Mouse (Mus musculus): ENCODE results near the gene F5. TPM values are rescaled to one million over a fixed set of nuclear protein-coding genes. Genes with fewer than 3 reads are reported as not detected.
A peak's percentile ranks its signal among the peaks of the same experiment; 100 is the strongest.

F5 gene
- polyA plus RNA-seq, 1 experiment from 2014 or later, result 0.30 TPM

DNA sequence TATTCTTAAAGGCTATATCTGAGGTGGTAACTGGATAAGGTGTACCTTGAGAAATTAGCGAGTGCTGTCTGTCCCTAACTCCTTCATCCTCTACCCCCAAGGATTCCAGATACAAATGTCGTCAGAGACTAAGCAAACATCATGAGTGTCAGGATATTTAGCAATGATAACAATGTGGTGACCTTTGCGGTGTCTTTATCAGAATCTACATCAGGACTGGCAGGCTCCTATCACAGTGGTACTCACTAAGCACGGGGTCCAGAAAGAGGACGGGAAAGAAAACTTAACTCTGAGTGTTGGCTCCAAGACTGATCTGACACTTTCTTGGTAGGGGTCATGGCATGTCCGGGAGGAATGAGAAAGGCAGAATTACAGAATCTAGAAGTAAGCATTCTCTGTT lies 17.5 kb upstream of the F5 start:
- H3K4me1 ChIP-seq (replicated peaks), result no peaks in the 10 kb centered on the region
- H3K27me3 ChIP-seq (ENCODE audit: insufficient read depth, poor library complexity, severe bottlenecking), result no peaks in the 10 kb centered on the region
- no peaks in the 10 kb centered on the region for H3K9me3 ChIP-seq
- no peak for DNase-seq (ENCODE audit: low spot score)
- no peak overlapping the region for H3K27ac ChIP-seq
- WGBS, result 85% methylated on average over 6 of the region's 6 CpGs
- H3K36me3 ChIP-seq, result no peaks in the 10 kb centered on the region
- H3K4me3 ChIP-seq, result no peak overlapping the region

DNA sequence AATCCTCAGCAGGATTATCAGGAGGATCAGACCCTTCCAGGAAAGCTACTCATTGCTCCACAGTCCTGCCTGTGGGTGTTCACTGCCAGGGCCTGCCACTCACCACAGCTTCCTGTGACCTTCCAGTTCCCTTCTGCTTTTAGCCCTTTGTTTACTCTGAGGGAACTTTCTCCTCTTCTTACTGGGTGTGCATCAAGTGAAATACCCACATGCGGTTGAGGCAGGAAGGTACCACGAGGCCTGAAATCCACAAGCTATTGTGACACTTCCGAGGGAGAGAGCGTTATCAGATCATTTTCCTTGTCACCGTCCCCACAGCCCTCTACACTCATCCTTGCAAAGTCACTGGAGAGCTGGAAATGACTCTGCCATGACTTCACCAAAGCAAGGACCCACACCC lies 16.3 kb upstream of the F5 start:
- Histone ChIP-seq H3K36me3 (no peaks in the 10 kb centered on the region), H3K4me3 (no peak overlapping the region), H3K27ac (no peak overlapping the region), H3K9me3 (no peaks in the 10 kb centered on the region), H3K27me3 (ENCODE audit: insufficient read depth, poor library complexity, severe bottlenecking) (no peaks in the 10 kb centered on the region), H3K4me1 (replicated peaks) (no peaks in the 10 kb centered on the region)
- DNase-seq (ENCODE audit: low spot score), result no peak
- 75% methylated on average over 5 of the region's 5 CpGs for WGBS

DNA sequence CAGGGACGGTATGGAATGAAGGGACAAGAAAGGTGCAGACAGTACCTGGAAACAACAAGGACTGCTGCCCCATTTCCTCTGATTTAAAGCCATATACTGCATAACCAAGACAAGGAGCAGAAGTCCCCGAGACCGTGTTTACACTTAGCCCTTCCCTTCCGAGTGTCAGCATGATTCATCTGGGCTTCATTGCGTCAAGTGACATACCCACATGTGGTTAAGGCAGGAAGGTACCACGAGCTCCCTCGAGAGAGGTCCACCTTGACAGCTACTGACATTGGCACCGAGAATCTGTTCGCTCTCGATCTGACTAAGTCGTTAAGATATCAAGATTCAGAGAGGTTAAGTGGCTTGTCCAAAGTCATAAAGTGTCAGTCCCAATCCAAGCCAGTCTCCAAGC lies 15.7 kb upstream of the F5 start:
- Histone ChIP-seq H3K4me3 (no peak overlapping the region), H3K36me3 (no peaks in the 10 kb centered on the region), H3K27ac (no peak overlapping the region), H3K4me1 (replicated peaks) (no peaks in the 10 kb centered on the region), H3K9me3 (no peaks in the 10 kb centered on the region), H3K27me3 (ENCODE audit: insufficient read depth, poor library complexity, severe bottlenecking) (no peaks in the 10 kb centered on the region)
- WGBS, result 84% methylated on average over 11 of the region's 11 CpGs
- no peak for DNase-seq (ENCODE audit: low spot score)

DNA sequence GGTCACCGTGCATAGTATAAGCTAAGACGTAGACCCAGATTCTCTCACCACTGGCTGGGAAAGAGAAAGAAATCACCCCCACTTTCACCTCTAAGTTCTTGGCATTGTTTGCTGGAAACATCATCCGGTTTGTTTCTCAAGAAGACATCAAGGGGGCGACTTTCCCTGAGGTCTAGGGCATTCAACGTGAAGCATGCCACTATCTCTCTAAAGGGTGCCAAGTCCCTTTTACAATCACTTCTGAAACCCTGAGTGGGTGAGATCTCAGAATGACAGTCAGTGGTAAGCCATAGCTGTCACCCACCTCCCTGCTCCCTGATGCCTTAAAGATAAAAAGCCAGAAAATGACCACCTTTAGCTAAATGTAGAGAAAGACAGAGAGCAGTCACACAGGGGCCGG lies 15.0 kb upstream of the F5 start:
- Histone ChIP-seq H3K9me3 (no peaks in the 10 kb centered on the region), H3K4me3 (no peak overlapping the region), H3K27ac (no peak overlapping the region), H3K27me3 (ENCODE audit: insufficient read depth, poor library complexity, severe bottlenecking) (no peaks in the 10 kb centered on the region), H3K4me1 (replicated peaks) (no peaks in the 10 kb centered on the region), H3K36me3 (no peaks in the 10 kb centered on the region)
- no peak for DNase-seq (ENCODE audit: low spot score)
- 82% methylated on average over 6 of the region's 6 CpGs for WGBS

DNA sequence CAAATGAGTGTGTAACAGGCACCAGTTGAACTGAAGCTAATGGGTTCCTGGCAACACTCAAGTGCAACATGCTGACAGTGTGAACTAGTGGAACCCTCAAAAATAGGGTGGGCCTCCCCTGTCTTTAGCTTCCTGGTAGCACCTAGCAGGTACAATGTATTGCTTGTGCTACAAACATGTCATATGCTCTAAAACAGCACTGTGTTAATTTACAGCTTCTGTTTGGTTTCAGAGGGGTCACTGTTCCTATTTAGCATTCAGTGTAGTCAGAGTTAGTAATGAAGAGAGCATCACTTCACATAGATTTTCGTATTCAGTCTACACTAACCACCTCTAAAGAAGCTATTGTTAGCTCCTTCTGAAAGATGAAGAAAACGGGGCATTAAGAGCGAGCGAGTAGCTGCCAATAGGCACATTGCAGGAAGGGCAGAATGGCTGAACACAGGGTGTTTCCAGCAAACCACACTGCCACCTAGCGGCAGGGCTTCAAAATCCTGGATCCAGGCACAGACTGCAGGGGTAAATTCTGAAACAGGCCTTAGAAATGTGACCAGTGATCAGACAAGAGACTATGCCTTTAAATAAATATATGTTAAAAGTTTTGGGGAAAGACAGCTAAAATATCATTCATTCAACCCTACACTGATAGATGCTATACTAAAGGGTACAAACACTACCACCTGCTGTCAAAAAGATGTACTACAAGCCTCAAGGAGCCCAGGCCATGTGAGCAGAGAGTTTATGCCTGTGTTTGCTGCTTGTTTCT lies 13.1 kb upstream of the F5 start:
- 11% methylated on average over 5 of the region's 5 CpGs for whole genome bisulfite sequencing
- H3K4me3 ChIP-seq, result no peak overlapping the region
- H3K4me1 ChIP-seq (replicated peaks), result no peaks in the 10 kb centered on the region
- peak; percentile 76 for DNase-seq (ENCODE audit: low spot score)
- H3K27ac ChIP-seq, result no peak overlapping the region
- H3K27me3 ChIP-seq (ENCODE audit: insufficient read depth, poor library complexity, severe bottlenecking), result no peaks in the 10 kb centered on the region
- H3K36me3 ChIP-seq, result no peaks in the 10 kb centered on the region
- H3K9me3 ChIP-seq, result no peaks in the 10 kb centered on the region

DNA sequence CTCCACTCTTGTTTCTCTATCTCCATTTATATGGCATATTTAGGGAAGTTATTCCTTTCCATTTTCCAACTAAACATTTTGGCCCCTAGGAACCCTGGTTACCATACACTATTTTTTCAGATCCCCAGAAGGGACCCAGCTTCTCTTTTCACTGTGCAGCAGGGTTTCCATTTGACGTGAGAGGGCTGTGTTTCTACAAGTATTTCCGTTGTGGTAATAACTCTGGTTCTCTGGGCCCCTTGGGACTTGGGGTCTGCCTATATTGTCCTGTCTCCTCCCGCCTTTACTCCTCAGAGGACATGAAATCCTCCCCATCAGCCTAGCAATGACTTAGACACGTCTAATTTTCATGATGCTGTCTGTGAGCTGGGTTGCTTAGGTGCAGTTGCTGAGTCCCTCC lies 12.2 kb upstream of the F5 start:
- Histone ChIP-seq H3K9me3 (no peaks in the 10 kb centered on the region), H3K4me1 (replicated peaks) (no peaks in the 10 kb centered on the region), H3K36me3 (no peaks in the 10 kb centered on the region), H3K27me3 (ENCODE audit: insufficient read depth, poor library complexity, severe bottlenecking) (no peaks in the 10 kb centered on the region), H3K27ac (no peak overlapping the region), H3K4me3 (no peak overlapping the region)
- WGBS, result 73% methylated on average over 4 of the region's 4 CpGs
- DNase-seq (ENCODE audit: low spot score), result no peak

DNA sequence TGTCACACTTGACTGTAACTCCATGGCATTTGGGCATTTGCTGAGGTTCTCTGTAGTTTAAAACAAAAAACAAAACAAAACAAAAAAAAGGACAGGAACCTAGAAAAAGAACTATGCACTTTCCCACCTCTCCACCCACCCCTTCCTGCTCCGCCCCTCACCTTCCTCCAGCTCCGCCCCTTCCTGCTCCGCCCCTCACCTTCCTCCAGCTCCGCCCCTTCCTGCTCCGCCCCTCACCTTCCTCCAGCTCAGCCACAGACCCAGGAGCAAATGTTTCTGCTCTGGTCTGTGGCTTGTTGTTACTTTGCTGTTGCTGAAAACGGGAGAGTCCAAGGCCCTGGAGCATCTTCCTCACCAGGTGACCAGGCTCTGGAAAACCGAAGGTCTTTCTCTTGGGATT lies 2.6 kb upstream of the F5 start:
- Histone ChIP-seq H3K27me3 (ENCODE audit: insufficient read depth, poor library complexity, severe bottlenecking) (no peaks in the 10 kb centered on the region), H3K4me1 (replicated peaks) (peaks cover 7% of the 10 kb centered on the region), H3K9me3 (no peaks in the 10 kb centered on the region), H3K36me3 (no peaks in the 10 kb centered on the region), H3K4me3 (no peak overlapping the region), H3K27ac (no peak overlapping the region)
- 93% methylated on average over 7 of the region's 7 CpGs for WGBS
- DNase-seq (ENCODE audit: low spot score), result no peak

DNA sequence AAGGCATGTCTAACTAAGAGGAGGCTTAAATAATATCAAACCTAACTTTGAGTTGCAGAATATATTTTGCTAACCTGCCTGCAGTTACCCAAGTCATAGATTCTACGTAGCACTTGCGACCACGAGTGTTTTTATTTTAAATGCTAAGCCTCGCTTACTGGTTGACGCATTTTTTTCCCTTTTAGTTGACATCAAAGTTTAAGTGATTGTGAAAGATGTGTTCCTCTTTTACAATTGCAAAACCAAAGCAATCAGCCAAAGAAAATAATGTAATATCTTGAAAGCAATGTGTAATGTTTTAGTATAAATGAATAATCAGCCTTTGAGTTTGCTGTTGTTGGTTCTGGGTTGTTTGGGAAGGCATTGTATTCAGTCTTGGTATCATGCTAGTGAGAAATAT lies 1.2 kb downstream of the F5 start:
- no peaks in the 10 kb centered on the region for H3K9me3 ChIP-seq
- H3K27me3 ChIP-seq (ENCODE audit: insufficient read depth, poor library complexity, severe bottlenecking), result no peaks in the 10 kb centered on the region
- 93% methylated on average over 5 of the region's 5 CpGs for WGBS
- H3K36me3 ChIP-seq, result no peaks in the 10 kb centered on the region
- no peak for DNase-seq (ENCODE audit: low spot score)
- no peak overlapping the region for H3K27ac ChIP-seq
- H3K4me1 ChIP-seq (replicated peaks), result peaks cover 7% of the 10 kb centered on the region
- H3K4me3 ChIP-seq, result no peak overlapping the region

DNA sequence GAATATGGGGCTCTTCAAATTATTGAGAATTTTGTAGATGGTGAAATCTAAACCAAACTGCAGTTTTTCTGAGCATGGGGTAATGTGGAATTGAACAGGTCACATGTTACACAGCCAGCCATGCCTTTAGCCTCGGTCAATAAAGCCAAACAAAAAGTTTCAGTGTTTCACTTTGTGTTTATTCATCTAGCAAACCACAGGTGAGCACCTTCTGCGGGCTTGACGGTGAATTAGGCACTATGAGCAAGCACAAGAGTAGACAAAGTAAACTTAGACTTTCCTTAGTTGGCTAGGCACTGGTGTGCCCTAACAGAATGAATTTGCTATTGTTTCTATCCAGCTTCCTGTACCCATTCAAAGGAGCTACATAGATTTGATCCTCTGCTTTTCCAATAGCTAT lies 3.3 kb downstream of the F5 start:
- Histone ChIP-seq H3K27me3 (ENCODE audit: insufficient read depth, poor library complexity, severe bottlenecking) (no peaks in the 10 kb centered on the region), H3K4me1 (replicated peaks) (peaks cover 7% of the 10 kb centered on the region), H3K36me3 (no peaks in the 10 kb centered on the region), H3K4me3 (no peak overlapping the region), H3K9me3 (no peaks in the 10 kb centered on the region), H3K27ac (no peak overlapping the region)
- 85% methylated on average over 3 of the region's 3 CpGs for WGBS
- no peak for DNase-seq (ENCODE audit: low spot score)

DNA sequence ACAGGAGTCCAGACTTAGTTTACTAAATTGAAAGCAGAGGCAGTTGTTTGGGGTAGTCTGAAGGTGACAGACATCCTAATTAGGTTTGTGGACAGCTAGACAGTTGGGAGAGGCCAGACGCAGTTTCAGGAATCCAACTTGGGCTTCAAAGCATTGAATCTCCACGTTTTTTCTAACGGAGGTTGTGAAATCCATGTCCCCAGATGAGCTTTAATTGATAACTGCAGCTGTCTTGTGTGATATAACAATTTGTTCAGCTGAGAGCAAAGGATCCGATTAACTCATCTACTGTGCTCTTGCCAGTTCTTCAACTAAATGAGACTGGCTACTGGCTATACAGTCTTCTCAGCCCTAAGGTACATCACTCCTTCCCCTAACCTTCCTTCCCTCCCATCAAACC lies 6.9 kb downstream of the F5 start:
- 82% methylated on average over 4 of the region's 4 CpGs for WGBS
- no peak overlapping the region for H3K27ac ChIP-seq
- H3K27me3 ChIP-seq (ENCODE audit: insufficient read depth, poor library complexity, severe bottlenecking), result no peaks in the 10 kb centered on the region
- no peak overlapping the region for H3K4me3 ChIP-seq
- DNase-seq (ENCODE audit: low spot score), result no peak
- H3K4me1 ChIP-seq (replicated peaks), result no peaks in the 10 kb centered on the region
- no peaks in the 10 kb centered on the region for H3K9me3 ChIP-seq
- no peaks in the 10 kb centered on the region for H3K36me3 ChIP-seq

DNA sequence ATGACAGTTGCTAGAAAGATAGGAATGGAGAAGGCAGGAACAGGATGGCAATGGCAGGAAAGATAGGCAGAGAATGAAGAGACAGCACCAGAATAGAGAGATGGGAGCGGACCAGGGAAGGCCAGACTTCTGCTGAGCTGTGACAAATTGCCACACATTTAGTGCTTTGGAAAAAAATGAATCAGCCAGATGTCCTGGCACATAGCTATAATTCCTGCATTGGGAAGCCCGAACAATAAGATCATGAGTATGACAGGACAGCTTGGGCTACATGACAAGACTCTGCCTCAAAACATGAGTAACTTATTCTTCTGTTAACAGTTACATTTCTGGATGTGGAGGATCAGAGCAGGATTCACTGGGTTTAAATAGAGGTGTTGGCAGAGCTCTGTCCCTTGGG lies 8.1 kb downstream of the F5 start:
- Histone ChIP-seq H3K4me3 (no peak overlapping the region), H3K27ac (no peak overlapping the region), H3K36me3 (no peaks in the 10 kb centered on the region), H3K4me1 (replicated peaks) (no peaks in the 10 kb centered on the region), H3K27me3 (ENCODE audit: insufficient read depth, poor library complexity, severe bottlenecking) (no peaks in the 10 kb centered on the region), H3K9me3 (no peaks in the 10 kb centered on the region)
- 90% methylated on average over 2 of the region's 2 CpGs for WGBS
- no peak for DNase-seq (ENCODE audit: low spot score)

DNA sequence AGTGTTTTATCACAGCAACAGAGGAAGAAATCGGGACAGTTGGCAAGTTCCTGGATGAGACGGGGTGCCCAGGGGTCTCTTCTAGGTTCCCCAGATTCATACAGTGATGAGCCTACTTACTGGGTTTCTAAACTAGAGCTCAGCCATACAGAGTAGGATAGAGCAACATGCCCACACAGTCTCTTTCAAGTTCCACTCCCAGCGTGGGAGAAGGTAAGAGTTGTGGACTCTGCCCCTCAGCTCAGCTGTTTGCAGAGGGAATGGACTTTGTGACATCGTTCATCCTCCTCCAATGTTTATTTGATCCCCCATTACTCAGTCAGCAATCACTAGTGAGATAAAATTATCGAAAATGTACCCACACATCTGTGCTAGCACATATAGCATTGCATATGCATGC lies 11.1 kb downstream of the F5 start:
- no peaks in the 10 kb centered on the region for H3K36me3 ChIP-seq
- DNase-seq (ENCODE audit: low spot score), result no peak
- 84% methylated on average over 5 of the region's 5 CpGs for WGBS
- no peaks in the 10 kb centered on the region for H3K9me3 ChIP-seq
- H3K4me3 ChIP-seq, result no peak overlapping the region
- H3K4me1 ChIP-seq (replicated peaks), result no peaks in the 10 kb centered on the region
- no peaks in the 10 kb centered on the region for H3K27me3 ChIP-seq (ENCODE audit: insufficient read depth, poor library complexity, severe bottlenecking)
- no peak overlapping the region for H3K27ac ChIP-seq

DNA sequence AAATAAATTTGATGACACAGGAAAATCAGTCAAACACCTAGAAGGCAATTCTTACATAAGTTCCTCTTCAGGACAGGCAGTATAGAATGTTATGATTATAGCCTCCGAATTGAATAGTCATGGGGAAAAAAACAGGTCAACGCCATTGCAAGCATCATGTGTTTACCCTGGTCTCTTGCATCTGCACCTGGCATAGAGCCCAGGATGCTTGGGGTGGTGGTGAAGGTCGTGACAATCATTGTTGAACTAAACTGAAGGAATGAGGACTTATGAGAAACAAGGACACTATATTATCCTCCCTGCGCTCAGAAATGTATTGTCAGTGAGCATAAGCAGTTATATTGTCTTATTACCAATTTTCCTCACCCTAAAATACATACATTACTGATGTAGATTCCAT lies 17.2 kb downstream of the F5 start:
- Histone ChIP-seq H3K27ac (no peak overlapping the region), H3K4me1 (replicated peaks) (no peaks in the 10 kb centered on the region), H3K36me3 (no peaks in the 10 kb centered on the region), H3K27me3 (ENCODE audit: insufficient read depth, poor library complexity, severe bottlenecking) (no peaks in the 10 kb centered on the region), H3K9me3 (no peaks in the 10 kb centered on the region), H3K4me3 (no peak overlapping the region)
- DNase-seq (ENCODE audit: low spot score), result no peak
- WGBS, result 83% methylated on average over 4 of the region's 4 CpGs

DNA sequence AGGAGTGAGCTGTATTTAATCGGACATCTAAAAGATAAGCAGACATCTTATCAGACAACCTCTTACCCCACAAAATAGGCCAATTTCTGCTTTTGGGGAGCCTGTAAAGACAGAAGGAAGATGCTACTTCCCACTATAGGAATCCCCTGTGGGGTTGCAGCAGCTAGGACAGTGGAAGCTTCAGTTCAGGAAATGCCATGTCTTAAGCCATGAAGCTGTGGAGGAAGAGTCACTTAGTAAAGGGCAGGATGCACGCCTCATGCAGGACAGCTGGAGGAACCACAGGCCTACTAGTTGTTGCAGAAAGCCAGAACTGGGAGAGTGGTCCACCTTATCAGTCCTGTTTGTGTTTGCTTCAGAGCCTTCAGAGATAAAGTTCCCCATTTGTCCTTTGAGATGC lies 18.8 kb downstream of the F5 start:
- Histone ChIP-seq H3K4me3 (no peak overlapping the region), H3K27me3 (ENCODE audit: insufficient read depth, poor library complexity, severe bottlenecking) (no peaks in the 10 kb centered on the region), H3K4me1 (replicated peaks) (no peaks in the 10 kb centered on the region), H3K27ac (no peak overlapping the region), H3K36me3 (no peaks in the 10 kb centered on the region), H3K9me3 (no peaks in the 10 kb centered on the region)
- 83% methylated on average over 2 of the region's 2 CpGs for WGBS
- DNase-seq (ENCODE audit: low spot score), result no peak

Data from hindbrain, embryonic 10.5 days (tissue).